Comparison of ENCODE assay signal across 23 mouse cellular contexts in genomic region chr6:99053111-99053510, GRCm38 (mm10).
DNase-seq lines count a peak whose midpoint lies in the region; ATAC-seq lines count a peak whose summit lies in the region.
"Had no signal": no experiment of that assay in that cellular context is flagged by ENCODE, and none has a peak within 500 bp of the region (broad histone marks: within the 10 kb centered on the region; RNA-seq: fewer than 3 reads in every experiment).

No protein-coding gene starts in this region.

- H3K27me3 ChIP-seq in midbrain, embryonic 15.5 days (replicated peaks) = no peaks in the 10 kb centered on the region
- H3K27me3 ChIP-seq: forebrain, embryonic 13.5 days; hindbrain, embryonic 13.5 days; Patski had no signal

- H3K36me3 ChIP-seq in midbrain, embryonic 15.5 days (replicated peaks) = no peaks in the 10 kb centered on the region
- H3K36me3 ChIP-seq: embryonic facial prominence, embryonic 10.5 days; heart, embryonic 10.5 days; hindbrain, embryonic 13.5 days had no signal

- peak; percentile 90 for DNase-seq in A20 (ENCODE audit: low read depth, low spot score)
- DNase-seq in B cell, adult 2 months = peak; percentile 78 to 85
- DNase-seq in spleen, adult 18-20 months = peak; percentile 37 to 47
- no peak for DNase-seq in yolk sac, embryonic 10.5 days (ENCODE audit: low spot score)
- no peak for DNase-seq in right cerebral cortex, postnatal 14 days
- DNase-seq: adrenal gland, postnatal 14 days; cerebellum, adult 18-20 months; cerebellum, adult 9-11 months; cerebellum, postnatal 36 days; forebrain, postnatal 0 days; gastrocnemius, postnatal 14 days; heart, adult 11 months; heart, postnatal 10 days; heart, postnatal 4 days had no signal

- no peak overlapping the region for H3K27ac ChIP-seq in midbrain, embryonic 15.5 days
- H3K27ac ChIP-seq: embryonic facial prominence, embryonic 10.5 days; forebrain, embryonic 13.5 days; heart, embryonic 10.5 days; hindbrain, embryonic 13.5 days had no signal

- no peak overlapping the region for H3K4me3 ChIP-seq in midbrain, embryonic 15.5 days
- H3K4me3 ChIP-seq: embryonic facial prominence, embryonic 10.5 days; forebrain, embryonic 13.5 days; heart, embryonic 10.5 days; hindbrain, embryonic 13.5 days had no signal

- H3K4me1 ChIP-seq in midbrain, embryonic 15.5 days = no peaks in the 10 kb centered on the region
- H3K4me1 ChIP-seq: forebrain, embryonic 13.5 days; hindbrain, embryonic 13.5 days had no signal

- 86% methylated on average over 7 of the region's 7 CpGs for WGBS in midbrain, embryonic 15.5 days

- no peak overlapping the region for H3K4me2 ChIP-seq in midbrain, embryonic 15.5 days
- H3K4me2 ChIP-seq: forebrain, embryonic 13.5 days; hindbrain, embryonic 13.5 days had no signal

- ATAC-seq in granulocyte monocyte progenitor cell, adult 5-6 weeks (replicated peaks; ENCODE audit: poor library complexity, severe bottlenecking) = peak; percentile 33
- ATAC-seq in midbrain, embryonic 15.5 days (replicated peaks) = no peak
- no peak for ATAC-seq in inflammation-experienced regulatory T-cells, adult 6 months
- ATAC-seq: activated CD4-positive, CD25-positive, alpha-beta regulatory T cell, adult 4 months; forebrain, embryonic 13.5 days; forebrain, postnatal 0 days; Patski had no signal

- no peak overlapping the region for H3K9ac ChIP-seq in midbrain, embryonic 15.5 days
- H3K9ac ChIP-seq: forebrain, embryonic 13.5 days; forebrain, postnatal 0 days; hindbrain, embryonic 13.5 days had no signal

- no peaks in the 10 kb centered on the region for H3K9me3 ChIP-seq in midbrain, embryonic 15.5 days
- H3K9me3 ChIP-seq: embryonic facial prominence, embryonic 10.5 days; forebrain, embryonic 13.5 days; heart, embryonic 10.5 days; hindbrain, embryonic 13.5 days had no signal

Comparison
In these comparisons a context has a peak if more than half of its experiments do, and no peak if none do; other contexts are left out.
1. DNase-seq: peak in A20 (single experiment), B cell, adult 2 months (2 of 2) and spleen, adult 18-20 months (2 of 2); none in yolk sac, embryonic 10.5 days (single experiment) and right cerebral cortex, postnatal 14 days (single experiment).